21 mouse cellular contexts compared by ENCODE assay signal in the genomic region with DNA sequence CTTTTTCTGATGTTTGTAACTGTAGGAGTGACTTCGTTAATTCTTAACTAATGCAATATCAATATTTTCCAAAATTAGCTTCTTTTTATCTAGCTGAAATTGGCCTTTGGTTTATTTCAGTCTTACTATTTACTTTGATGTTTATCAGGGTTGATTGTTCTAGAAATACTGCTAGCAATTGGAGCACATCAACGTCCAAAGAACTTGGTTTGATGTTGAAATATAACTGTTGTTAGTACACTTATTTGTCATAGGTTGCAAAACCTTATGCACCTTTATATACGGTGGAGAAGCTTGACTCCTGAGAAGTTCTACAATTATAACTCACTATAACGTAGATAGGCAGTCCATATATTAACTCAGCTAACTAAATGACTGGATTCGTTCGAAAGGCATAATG. TPM values are rescaled to one million over a fixed set of nuclear protein-coding genes. Genes with fewer than 3 reads are reported as not detected.
DNase-seq lines count a peak whose midpoint lies in the region; ATAC-seq and TF ChIP-seq lines count a peak whose summit lies in the region.
"Had no signal": no experiment of that assay in that cellular context is flagged by ENCODE, and none has a peak within 500 bp of the region (broad histone marks: within the 10 kb centered on the region; RNA-seq: fewer than 3 reads in every experiment).

No protein-coding gene starts in this region.

- no peak for ATAC-seq in forebrain, embryonic 14.5 days
- no peak for ATAC-seq in heart, embryonic 15.5 days (replicated peaks; ENCODE audit: insufficient number of reproducible peaks, insufficient read depth, low FRiP score, low read depth)
- ATAC-seq in intestine, postnatal 0 days, result no peak
- ATAC-seq in megakaryocyte-erythroid progenitor cell, adult 5-6 weeks (replicated peaks; ENCODE audit: low FRiP score, low TSS enrichment, poor library complexity, severe bottlenecking), result no peak
- ATAC-seq: CD4-positive, CD25-positive, alpha-beta regulatory T cell, adult 4 months; forebrain, embryonic 15.5 days had no signal

- H3K36me3 ChIP-seq in forebrain, embryonic 10.5 days (replicated peaks), result no peaks in the 10 kb centered on the region
- no peaks in the 10 kb centered on the region for H3K36me3 ChIP-seq in forebrain, embryonic 14.5 days (ENCODE audit: control insufficient read depth, insufficient read depth, low read length)
- no peaks in the 10 kb centered on the region for H3K36me3 ChIP-seq in heart, embryonic 15.5 days
- H3K36me3 ChIP-seq in intestine, postnatal 0 days (ENCODE audit: control insufficient read depth, insufficient read depth), result no peaks in the 10 kb centered on the region
- H3K36me3 ChIP-seq: embryonic facial prominence, embryonic 15.5 days; forebrain, embryonic 15.5 days; heart, embryonic 10.5 days; hindbrain, embryonic 15.5 days had no signal

- TF ChIP-seq POLR2A in bone marrow, adult 2 months (IDR thresholded peaks at IDR 0.05; ENCODE audit: borderline replicate concordance, control insufficient read depth, low read depth, low read length), result no peak

- H3K4me3 ChIP-seq in forebrain, embryonic 10.5 days, result no peak overlapping the region
- H3K4me3 ChIP-seq in forebrain, embryonic 14.5 days (ENCODE audit: low read depth, low read length), result no peak overlapping the region
- H3K4me3 ChIP-seq in heart, embryonic 15.5 days, result no peak overlapping the region
- H3K4me3 ChIP-seq in bone marrow, adult 2 months (replicated peaks; ENCODE audit: control insufficient read depth, low read depth, low read length), result no peak overlapping the region
- no peak overlapping the region for H3K4me3 ChIP-seq in intestine, postnatal 0 days (ENCODE audit: low read depth, low read length)
- H3K4me3 ChIP-seq: embryonic facial prominence, embryonic 15.5 days; erythroblast, embryonic 14.5 days; forebrain, embryonic 15.5 days; heart, embryonic 10.5 days; hindbrain, embryonic 15.5 days had no signal

- peak overlapping the region; percentile 62; the same call in 1 of the 2 replicates for H3K27ac ChIP-seq in forebrain, embryonic 10.5 days
- no peak overlapping the region for H3K27ac ChIP-seq in forebrain, embryonic 14.5 days (ENCODE audit: low read depth, low read length)
- peak overlapping the region; percentile 32 for H3K27ac ChIP-seq in heart, embryonic 15.5 days
- H3K27ac ChIP-seq in bone marrow, adult 2 months (ENCODE audit: control insufficient read depth, insufficient read depth, low read depth, low read length, poor library complexity), result peak overlapping the region; percentile 51; the same call in 1 of the 2 replicates
- no peak overlapping the region for H3K27ac ChIP-seq in intestine, postnatal 0 days (ENCODE audit: low read depth, low read length)
- H3K27ac ChIP-seq: embryonic facial prominence, embryonic 15.5 days; forebrain, embryonic 15.5 days; heart, embryonic 10.5 days; hindbrain, embryonic 15.5 days had no signal

- TF ChIP-seq CTCF in bone marrow, adult 2 months (IDR thresholded peaks at IDR 0.05; ENCODE audit: control insufficient read depth, insufficient read depth, low read length), result no peak
- TF ChIP-seq CTCF in intestine, postnatal 0 days (IDR thresholded peaks at IDR 0.05; ENCODE audit: low read depth), result no peak

- peaks cover 20% of the 10 kb centered on the region for H3K4me1 ChIP-seq in forebrain, embryonic 10.5 days
- H3K4me1 ChIP-seq in forebrain, embryonic 14.5 days (ENCODE audit: control insufficient read depth, insufficient read depth, low read length), result no peaks in the 10 kb centered on the region
- peaks cover 18% of the 10 kb centered on the region for H3K4me1 ChIP-seq in heart, embryonic 15.5 days (replicated peaks)
- no peaks in the 10 kb centered on the region; the same call in 1 of the 2 replicates for H3K4me1 ChIP-seq in bone marrow, adult 2 months (ENCODE audit: control insufficient read depth, insufficient read depth, low read length)
- H3K4me1 ChIP-seq in intestine, postnatal 0 days (replicated peaks; ENCODE audit: control insufficient read depth, insufficient read depth, low read length), result peaks cover 9% of the 10 kb centered on the region; the same call in 1 of the 2 replicates
- H3K4me1 ChIP-seq: embryonic facial prominence, embryonic 15.5 days; forebrain, embryonic 15.5 days; heart, embryonic 10.5 days; hindbrain, embryonic 15.5 days had no signal

- H3K4me2 ChIP-seq in forebrain, embryonic 14.5 days (ENCODE audit: low read length), result no peak overlapping the region
- no peak overlapping the region for H3K4me2 ChIP-seq in heart, embryonic 15.5 days
- H3K4me2 ChIP-seq in intestine, postnatal 0 days (replicated peaks; ENCODE audit: low read depth), result peak overlapping the region; percentile 27; the same call in 1 of the 2 replicates
- H3K4me2 ChIP-seq: embryonic facial prominence, embryonic 15.5 days; hindbrain, embryonic 15.5 days had no signal

- no peaks in the 10 kb centered on the region for H3K9me3 ChIP-seq in forebrain, embryonic 10.5 days
- H3K9me3 ChIP-seq in forebrain, embryonic 14.5 days (replicated peaks; ENCODE audit: control insufficient read depth, low read length), result no peaks in the 10 kb centered on the region
- H3K9me3 ChIP-seq in heart, embryonic 15.5 days (replicated peaks), result no peaks in the 10 kb centered on the region
- H3K9me3 ChIP-seq in intestine, postnatal 0 days (ENCODE audit: control insufficient read depth), result no peaks in the 10 kb centered on the region
- H3K9me3 ChIP-seq: embryonic facial prominence, embryonic 15.5 days; forebrain, embryonic 15.5 days; G1E; heart, embryonic 10.5 days; hindbrain, embryonic 15.5 days had no signal

- no peak overlapping the region for H3K9ac ChIP-seq in forebrain, embryonic 14.5 days (ENCODE audit: low read length)
- H3K9ac ChIP-seq in heart, embryonic 15.5 days, result no peak overlapping the region
- H3K9ac ChIP-seq in intestine, postnatal 0 days (ENCODE audit: low read depth, low read length), result no peak overlapping the region
- H3K9ac ChIP-seq: embryonic facial prominence, embryonic 15.5 days; forebrain, embryonic 15.5 days; hindbrain, embryonic 15.5 days had no signal

- H3K27me3 ChIP-seq in forebrain, embryonic 10.5 days (ENCODE audit: poor library complexity, severe bottlenecking), result no peaks in the 10 kb centered on the region
- H3K27me3 ChIP-seq in forebrain, embryonic 14.5 days (replicated peaks; ENCODE audit: control insufficient read depth, insufficient read depth, low read length), result no peaks in the 10 kb centered on the region
- H3K27me3 ChIP-seq in heart, embryonic 15.5 days, result no peaks in the 10 kb centered on the region
- H3K27me3 ChIP-seq in intestine, postnatal 0 days (replicated peaks; ENCODE audit: control insufficient read depth, insufficient read depth, low read length), result no peaks in the 10 kb centered on the region
- H3K27me3 ChIP-seq: embryonic facial prominence, embryonic 15.5 days; forebrain, embryonic 15.5 days; hindbrain, embryonic 15.5 days had no signal

- WGBS in forebrain, embryonic 10.5 days, result 80% methylated on average over 6 of the region's 6 CpGs
- WGBS in forebrain, embryonic 14.5 days, result 50% methylated on average over 6 of the region's 6 CpGs
- 84% methylated on average over 6 of the region's 6 CpGs for WGBS in heart, embryonic 15.5 days
- 50% methylated on average over 6 of the region's 6 CpGs for WGBS in bone marrow, adult 2 months
- WGBS in intestine, postnatal 0 days, result 50% methylated on average over 6 of the region's 6 CpGs

- no peak for DNase-seq in forebrain, embryonic 10.5 days (ENCODE audit: extremely low spot score, low spot score)
- no peak for DNase-seq in forebrain, embryonic 14.5 days (ENCODE audit: low spot score)
- no peak for DNase-seq in heart, postnatal 4 days
- DNase-seq: adrenal gland, postnatal 10 days; B cell, adult 2 months; cerebellum, adult 18-20 months; cerebellum, adult 9-11 months; gastrocnemius, postnatal 25 days; heart, adult 11 months; kidney, adult 18-20 months had no signal

RNA-seq across cellular contexts. Expression of a gene that starts 14.8 kb away (rescaled TPM):
- polyA plus RNA-seq in forebrain, embryonic 10.5 days (2016; fragmentation: Nextera tagmentation; extraction: Ambion mirVana), result 26.9 and 29.2 TPM in 2 replicates
- 12.6 and 13.7 TPM in 2 replicates for polyA plus RNA-seq in forebrain, embryonic 14.5 days (2014; fragmentation: Nextera tagmentation; extraction: Ambion mirVana)
- polyA plus RNA-seq in heart, embryonic 15.5 days (2015; fragmentation: Nextera tagmentation; extraction: Ambion mirVana), result 61.8 and 73.2 TPM in 2 replicates
- total RNA-seq in heart, postnatal 4 days (2021), result 10 to 100 TPM; 37.2 to 38.6 TPM
- 3.9 and 4.9 TPM in 2 replicates for polyA plus RNA-seq in bone marrow, adult 2 months (2011; ENCODE audit: insufficient read depth, insufficient read length, low replicate concordance, missing spikeins)
- polyA plus RNA-seq in intestine, postnatal 0 days (2015; fragmentation: Nextera tagmentation; extraction: Ambion mirVana), result 25.7 and 26.1 TPM in 2 replicates
- 9.7 and 14.3 TPM in 2 replicates for total RNA-seq in megakaryocyte-erythroid progenitor cell, adult 5-6 weeks (2014; fragmentation: Nextera tagmentation)
- 8.8 and 17.1 TPM in 2 replicates for total RNA-seq in megakaryocyte-erythroid progenitor cell, adult 5-6 weeks (2017)

Comparison
In these comparisons a context has a peak if more than half of its experiments do, and no peak if none do; other contexts are left out.
1. H3K27ac ChIP-seq: peak in forebrain, embryonic 10.5 days (single experiment), heart, embryonic 15.5 days (single experiment) and bone marrow, adult 2 months (single experiment); none in forebrain, embryonic 14.5 days (single experiment) and intestine, postnatal 0 days (single experiment).